Mouse (Mus musculus) adrenal gland, adult (tissue): Measurements from ENCODE around the gene Rnf149.

Experiments
- DNase-seq, 2 experiments: peaks; one replicate each; pipeline ENCODE4 v3.0.0; 2022 to 2023; ENCODE audit warnings: low spot score in 1 of 2; ENCODE audit not compliant: inconsistent age in 2 of 2

The Rnf149 gene

GRCm38 (mm10) chr1:39531036-39531435, 46.2 kb downstream of the Rnf149 start:
- DNase-seq = no peak

GRCm38 (mm10) chr1:39530258-39530943, 46.8 kb downstream of the Rnf149 start:
- peak; percentile 72 to 93 for DNase-seq

- no peak for DNase-seq
Observed at GRCm38 (mm10) chr1:39528319-39528718, 48.9 kb downstream of the Rnf149 start.

- DNase-seq = peak; percentile 74 to 90
Observed at GRCm38 (mm10) chr1:39527432-39527831, 49.8 kb downstream of the Rnf149 start.

- no peak for DNase-seq
Observed at GRCm38 (mm10) chr1:39526371-39527167, 50.6 kb downstream of the Rnf149 start.

GRCm38 (mm10) chr1:39525763-39526162, 51.4 kb downstream of the Rnf149 start:
- DNase-seq = no peak

GRCm38 (mm10) chr1:39522519-39522918, 54.7 kb downstream of the Rnf149 start:
- DNase-seq = peak in 1 of 2 experiments; percentile 80

GRCm38 (mm10) chr1:39521326-39521725, 55.9 kb downstream of the Rnf149 start:
- no peak for DNase-seq

- DNase-seq = no peak
Observed at GRCm38 (mm10) chr1:39515303-39515991, 61.8 kb downstream of the Rnf149 start.

- no peak for DNase-seq
Observed at GRCm38 (mm10) chr1:39512183-39512582, 65.0 kb downstream of the Rnf149 start.

GRCm38 (mm10) chr1:39511775-39512174, 65.4 kb downstream of the Rnf149 start:
- peak; percentile 37 to 57 for DNase-seq

GRCm38 (mm10) chr1:39505600-39505999, 71.6 kb downstream of the Rnf149 start:
- DNase-seq = no peak

- DNase-seq = peak in 1 of 2 experiments; percentile 61
Observed at GRCm38 (mm10) chr1:39504261-39504660, 72.9 kb downstream of the Rnf149 start.

GRCm38 (mm10) chr1:39502817-39503633, 74.2 kb downstream of the Rnf149 start:
- peak; percentile 35 to 71 for DNase-seq
